Mouse (Mus musculus) liver, embryonic 14.5 days (tissue): ENCODE results near the gene Hnrnpa3.

ENCODE experiments used
- CTCF ChIP-seq: IDR thresholded peaks from 2 replicates; pipeline ENCODE4 v1.5.1; 2016; ENCODE audit warnings: antibody characterized with exemption, low read depth, control low read depth
- EP300 ChIP-seq: IDR thresholded peaks from 2 replicates; pipeline ENCODE4 v1.6.1; 2016; ENCODE audit warnings: antibody characterized with exemption, low read depth

- TF ChIP-seq CTCF, result no peak
- no peak for TF ChIP-seq EP300
Measured at GRCm38 (mm10) chr2:75654679-75655078, 4.4 kb upstream of the Hnrnpa3 start.
